Mouse (Mus musculus) hindbrain, postnatal 0 days (tissue): ENCODE results near the gene B4galt5. TPM values are rescaled to one million over a fixed set of nuclear protein-coding genes. Genes with fewer than 3 reads are reported as not detected.

Source experiments
- ATAC-seq: fragments of 200-750 bp; cut with Nextera tagmentation; 2 replicates; pipeline ENCODE4 v1.8.0; 2017; ENCODE audit warnings: mild to moderate bottlenecking, moderate TSS enrichment, moderate library complexity
- DNase-seq: peaks from one replicate; pipeline ENCODE4 v3.0.0-alpha.2; 2015; ENCODE audit warnings: low spot score
- H3K27ac ChIP-seq: fragments of 300-500 bp; sonication (generic); 2 replicates; pipeline ENCODE4 v1.5.1; 2014; ENCODE audit warnings: mild to moderate bottlenecking
- H3K27me3 ChIP-seq: fragments of 300-500 bp; sonication (generic); 2 replicates; pipeline ENCODE4 v1.6.1; 2014; ENCODE audit warnings: low read length, mixed read lengths; ENCODE audit not compliant: insufficient read depth
- H3K36me3 ChIP-seq: fragments of 300-500 bp; sonication (generic); 2 replicates; pipeline ENCODE4 v1.6.1; 2014; ENCODE audit warnings: low read length, mixed read lengths; ENCODE audit not compliant: insufficient read depth
- H3K4me1 ChIP-seq: fragments of 300-500 bp; sonication (generic); 2 replicates; pipeline ENCODE4 v1.6.1; 2014; ENCODE audit warnings: antibody characterized with exemption, low read length, mixed read lengths; ENCODE audit not compliant: insufficient read depth
- H3K4me2 ChIP-seq: fragments of 300-500 bp; sonication (generic); 2 replicates; pipeline ENCODE4 v1.6.1; 2014; ENCODE audit warnings: low read depth, mild to moderate bottlenecking, low read length, moderate library complexity, mixed read lengths
- H3K4me3 ChIP-seq: fragments of 300-500 bp; sonication (generic); 2 replicates; pipeline ENCODE4 v1.5.1; 2014; ENCODE audit warnings: low read length
- H3K9ac ChIP-seq: fragments of 300-500 bp; sonication (generic); replicated peaks from 2 replicates; pipeline ENCODE4 v1.6.1; 2014; ENCODE audit warnings: mild to moderate bottlenecking, low read length, moderate library complexity, mixed read lengths
- H3K9me3 ChIP-seq: fragments of 300-500 bp; sonication (generic); 2 replicates; pipeline ENCODE4 v1.6.1; 2016; ENCODE audit warnings: low read length, mixed read lengths
- CTCF ChIP-seq: IDR thresholded peaks from 2 replicates; pipeline ENCODE4 v1.5.1; 2016; ENCODE audit warnings: antibody characterized with exemption, control low read depth, low read depth
- whole genome bisulfite sequencing: fragments of 180-500 bp; shearing (Covaris S2); extraction: QIAGEN DNeasy Blood & Tissue Kit; methylation state at CpG from one replicate; pipeline ENCODE4 v1.1.7; 2014; 5-methylcytosine and 5-hydroxymethylcytosine counted together
- polyA plus RNA-seq: library from polyadenylated mRNA; unstranded; fragments of >200 nt; fragmentation: Nextera tagmentation; extraction: Ambion mirVana; gene quantifications from 2 replicates; pipeline ENCODE4 v1.2.1, GENCODE M21; 2015
- total RNA-seq: library from RNA; depleted of rRNA; stranded (reverse); fragments of >200 nt; gene quantifications from 2 replicates; pipeline ENCODE4 v1.2.3, GENCODE M21; 2014

B4galt5 gene
- total and polyA plus RNA-seq, 2 experiments from 2014 or later, result 31.5 to 67.5 TPM

- DNase-seq, result no peak
- Histone ChIP-seq H3K27ac (no peak overlapping the region), H3K9me3 (no peaks in the 10 kb centered on the region), H3K4me1 (0 out of 2 replicates have a peak, but pooled peaks cover 6% of the 10 kb centered on the region), H3K4me3 (no peak overlapping the region), H3K27me3 (no peaks in the 10 kb centered on the region), H3K36me3 (no peaks in the 10 kb centered on the region), H3K4me2 (no peak overlapping the region), H3K9ac (no peak overlapping the region)
- 79% methylated on average over 7 of the region's 7 CpGs for WGBS
- no peak for TF ChIP-seq CTCF
- no peak for ATAC-seq
Observed at GRCm38 (mm10) chr2:167381596-167381995, 32.6 kb upstream of the B4galt5 start.

- WGBS, result 46% methylated on average over 7 of the region's 7 CpGs
- Histone ChIP-seq H3K27me3 (no peaks in the 10 kb centered on the region), H3K4me3 (no peak overlapping the region), H3K9ac (no peak overlapping the region), H3K9me3 (no peaks in the 10 kb centered on the region), H3K4me1 (0 out of 2 replicates have a peak, but pooled peaks cover 6% of the 10 kb centered on the region), H3K36me3 (no peaks in the 10 kb centered on the region), H3K27ac (no peak overlapping the region), H3K4me2 (no peak overlapping the region)
- DNase-seq (no peak), ATAC-seq (no peak)
- no peak for TF ChIP-seq CTCF
Observed at GRCm38 (mm10) chr2:167380615-167381285, 31.8 kb upstream of the B4galt5 start.

- Histone ChIP-seq H3K27ac (no peak overlapping the region), H3K9ac (no peak overlapping the region), H3K4me1 (0 out of 2 replicates have a peak, but pooled peaks cover 6% of the 10 kb centered on the region), H3K4me3 (no peak overlapping the region), H3K9me3 (no peaks in the 10 kb centered on the region), H3K36me3 (no peaks in the 10 kb centered on the region), H3K4me2 (no peak overlapping the region), H3K27me3 (no peaks in the 10 kb centered on the region)
- no peak for TF ChIP-seq CTCF
- 52% methylated on average over 4 of the region's 4 CpGs for WGBS
- DNase-seq (no peak), ATAC-seq (no peak)
Observed at GRCm38 (mm10) chr2:167378972-167379371, 30.0 kb upstream of the B4galt5 start.

- no peaks in the 10 kb centered on the region for H3K27me3 ChIP-seq
- ATAC-seq, result no peak
- H3K4me3 ChIP-seq, result no peak overlapping the region
- no peak overlapping the region for H3K4me2 ChIP-seq
- no peak overlapping the region for H3K9ac ChIP-seq
- 0 out of 2 replicates have a peak, but pooled peaks cover 13% of the 10 kb centered on the region for H3K4me1 ChIP-seq
- 81% methylated on average over 3 of the region's 3 CpGs for WGBS
- DNase-seq, result no peak
- H3K36me3 ChIP-seq, result no peaks in the 10 kb centered on the region
- no peaks in the 10 kb centered on the region for H3K9me3 ChIP-seq
- H3K27ac ChIP-seq, result no peak overlapping the region
- no peak for TF ChIP-seq CTCF
Observed at GRCm38 (mm10) chr2:167377697-167378096, 28.7 kb upstream of the B4galt5 start.

- no peaks in the 10 kb centered on the region for H3K36me3 ChIP-seq
- no peak overlapping the region for H3K4me2 ChIP-seq
- no peak overlapping the region for H3K9ac ChIP-seq
- no peak overlapping the region for H3K27ac ChIP-seq
- TF ChIP-seq CTCF, result no peak
- DNase-seq (peak; percentile 34), ATAC-seq (peak; percentile 7; the same call in 1 of the 2 replicates)
- H3K27me3 ChIP-seq, result no peaks in the 10 kb centered on the region
- H3K4me3 ChIP-seq, result no peak overlapping the region
- H3K9me3 ChIP-seq, result no peaks in the 10 kb centered on the region
- 76% methylated on average over 8 of the region's 8 CpGs for WGBS
- H3K4me1 ChIP-seq, result 0 out of 2 replicates have a peak, but pooled peaks cover 13% of the 10 kb centered on the region
Observed at GRCm38 (mm10) chr2:167376160-167376564, 27.2 kb upstream of the B4galt5 start.

GRCm38 (mm10) chr2:167375688-167376087 is 26.7 kb upstream of the B4galt5 start:
- Histone ChIP-seq H3K27me3 (no peaks in the 10 kb centered on the region), H3K4me2 (no peak overlapping the region), H3K9me3 (no peaks in the 10 kb centered on the region), H3K4me3 (no peak overlapping the region), H3K36me3 (no peaks in the 10 kb centered on the region), H3K27ac (no peak overlapping the region), H3K9ac (no peak overlapping the region), H3K4me1 (0 out of 2 replicates have a peak, but pooled peaks cover 10% of the 10 kb centered on the region)
- over 99% methylated on average over 5 of the region's 5 CpGs for WGBS
- ATAC-seq (no peak), DNase-seq (no peak)
- TF ChIP-seq CTCF, result no peak

- Histone ChIP-seq H3K4me3 (no peak overlapping the region), H3K4me1 (0 out of 2 replicates have a peak, but pooled peaks cover 6% of the 10 kb centered on the region), H3K27ac (no peak overlapping the region), H3K4me2 (no peak overlapping the region), H3K27me3 (no peaks in the 10 kb centered on the region), H3K9me3 (no peaks in the 10 kb centered on the region), H3K36me3 (no peaks in the 10 kb centered on the region), H3K9ac (no peak overlapping the region)
- WGBS, result 72% methylated on average over 9 of the region's 9 CpGs
- DNase-seq (no peak), ATAC-seq (no peak)
- TF ChIP-seq CTCF, result no peak
Observed at GRCm38 (mm10) chr2:167375135-167375534, 26.2 kb upstream of the B4galt5 start.
